28 mouse cellular contexts compared by ENCODE assay signal in genomic region chr5:128805092-128805491, GRCm38 (mm10).
"Had no signal": no experiment of that assay in that cellular context is flagged by ENCODE, and none has a peak within 500 bp of the region (broad histone marks: within the 10 kb centered on the region; RNA-seq: fewer than 3 reads in every experiment).

No protein-coding gene starts in this region.

- H3K27ac ChIP-seq: limb, embryonic 10.5 days; limb, embryonic 12.5 days; limb, embryonic 13.5 days; limb, embryonic 15.5 days; liver, embryonic 12.5 days; liver, embryonic 13.5 days; liver, embryonic 14.5 days; liver, embryonic 15.5 days; lung, embryonic 15.5 days; macrophage; midbrain, embryonic 10.5 days; midbrain, embryonic 12.5 days; midbrain, embryonic 13.5 days; midbrain, embryonic 15.5 days; neural tube, embryonic 12.5 days had no signal

- DNase-seq: left cerebral cortex, postnatal 4 days; liver; liver, embryonic 13.5 days; liver, postnatal 0 days; lung, adult 18-20 months; lung, adult 2 months; lung, embryonic 14.5 days; lung, postnatal 10 days; lung, postnatal 14 days; lung, postnatal 36 days; lung, postnatal 4 days; midbrain, embryonic 14.5 days had no signal

- H3K4me3 ChIP-seq: limb, embryonic 10.5 days; limb, embryonic 12.5 days; limb, embryonic 13.5 days; limb, embryonic 15.5 days; liver, embryonic 12.5 days; liver, embryonic 13.5 days; liver, embryonic 15.5 days; lung, embryonic 15.5 days; megakaryocyte, embryonic 14.5 days; midbrain, embryonic 10.5 days; midbrain, embryonic 12.5 days; midbrain, embryonic 13.5 days; midbrain, embryonic 15.5 days; myocyte; neural tube, embryonic 12.5 days had no signal
